Mouse (Mus musculus) lung, adult 18-20 months (tissue): ENCODE measurements around the gene Fhit.
"Not testable (repeated sequence)": the region's sequence is repeated elsewhere in the genome, so short reads cannot be mapped to it uniquely, and the experiment has no call there.

Experiments used
- DNase-seq, 2 experiments: peaks; one replicate each; pipeline ENCODE4 v3.0.0; 2022; ENCODE audit warnings: mixed read lengths in 2 of 2

Fhit gene

GRCm38 (mm10) chr14:11161751-11162231 is at the start of gene Fhit:
Fhit (minus strand) TSS chr14:11162035.
- peak; percentile 94 to 95 for DNase-seq

GRCm38 (mm10) chr14:11206786-11207185 is 45.0 kb upstream of the Fhit start:
- DNase-seq: no peak

- DNase-seq: peak; percentile 86 to 91
Measured at GRCm38 (mm10) chr14:11160806-11161450, 907 bp downstream of the Fhit start.

GRCm38 (mm10) chr14:11159641-11160040 is 2.2 kb downstream of the Fhit start:
- no peak for DNase-seq

- DNase-seq: no peak
Measured at GRCm38 (mm10) chr14:11159021-11159420, 2.8 kb downstream of the Fhit start.

GRCm38 (mm10) chr14:11157741-11158140 is 4.1 kb downstream of the Fhit start:
- DNase-seq: no peak

GRCm38 (mm10) chr14:11151634-11152321 is 10.1 kb downstream of the Fhit start:
- peak; percentile 37 to 48 for DNase-seq

GRCm38 (mm10) chr14:11133787-11134735 is 27.8 kb downstream of the Fhit start:
- DNase-seq: no peak

- DNase-seq: no peak
Measured at GRCm38 (mm10) chr14:11132637-11133474, 29.0 kb downstream of the Fhit start.

GRCm38 (mm10) chr14:11125096-11125495 is 36.7 kb downstream of the Fhit start:
- DNase-seq: no peak

- DNase-seq: no peak
Measured at GRCm38 (mm10) chr14:11119076-11119475, 42.8 kb downstream of the Fhit start.

GRCm38 (mm10) chr14:11085596-11085995 is 76.2 kb downstream of the Fhit start:
- DNase-seq: no peak

- DNase-seq: no peak
Measured at GRCm38 (mm10) chr14:11083946-11084345, 77.9 kb downstream of the Fhit start.

GRCm38 (mm10) chr14:11083462-11083861 is 78.4 kb downstream of the Fhit start:
- no peak for DNase-seq

- no peak for DNase-seq
Measured at GRCm38 (mm10) chr14:11063594-11063993, 98.2 kb downstream of the Fhit start.

GRCm38 (mm10) chr14:11060221-11060620 is 101.6 kb downstream of the Fhit start:
- no peak for DNase-seq

GRCm38 (mm10) chr14:11039503-11040300 is 122.1 kb downstream of the Fhit start:
- not testable (repeated sequence) for DNase-seq

- no peak for DNase-seq
Measured at GRCm38 (mm10) chr14:11021391-11021790, 140.4 kb downstream of the Fhit start.

GRCm38 (mm10) chr14:10978651-10979050 is 183.2 kb downstream of the Fhit start:
- no peak for DNase-seq

- DNase-seq: no peak
Measured at GRCm38 (mm10) chr14:10941647-10942046, 220.2 kb downstream of the Fhit start.

GRCm38 (mm10) chr14:10933667-10934066 is 228.2 kb downstream of the Fhit start:
- no peak for DNase-seq
